Mouse (Mus musculus): ENCODE results near the gene Tpcn1.

The Tpcn1 gene

GRCm38 (mm10) chr5:120610906-120611305, 22.4 kb upstream of the Tpcn1 start:
- no peak for DNase-seq (ENCODE audit: extremely low spot score, low spot score)

GRCm38 (mm10) chr5:120609246-120609775, 20.8 kb upstream of the Tpcn1 start:
- DNase-seq (ENCODE audit: extremely low spot score, low spot score), result no peak

GRCm38 (mm10) chr5:120607335-120607734, 18.9 kb upstream of the Tpcn1 start:
- no peak for DNase-seq (ENCODE audit: extremely low spot score, low spot score)

- no peak for DNase-seq (ENCODE audit: extremely low spot score, low spot score)
These were observed 18.2 kb upstream of the Tpcn1 start for GRCm38 (mm10) chr5:120606590-120607200.

GRCm38 (mm10) chr5:120605688-120606087, 17.2 kb upstream of the Tpcn1 start:
- DNase-seq (ENCODE audit: extremely low spot score, low spot score), result peak; percentile 94

GRCm38 (mm10) chr5:120605241-120605661, 16.8 kb upstream of the Tpcn1 start:
- no peak for DNase-seq (ENCODE audit: extremely low spot score, low spot score)

GRCm38 (mm10) chr5:120604839-120605238, 16.4 kb upstream of the Tpcn1 start:
- peak; percentile 85 for DNase-seq (ENCODE audit: extremely low spot score, low spot score)

GRCm38 (mm10) chr5:120603515-120603914, 15.0 kb upstream of the Tpcn1 start:
- DNase-seq (ENCODE audit: extremely low spot score, low spot score), result no peak

GRCm38 (mm10) chr5:120602210-120602609, 13.7 kb upstream of the Tpcn1 start:
- DNase-seq (ENCODE audit: extremely low spot score, low spot score), result no peak

GRCm38 (mm10) chr5:120600946-120601668, 12.6 kb upstream of the Tpcn1 start:
- DNase-seq (ENCODE audit: extremely low spot score, low spot score), result peak; percentile 53

- no peak for DNase-seq (ENCODE audit: extremely low spot score, low spot score)
These were observed 11.2 kb upstream of the Tpcn1 start for GRCm38 (mm10) chr5:120599625-120600024.

- no peak for DNase-seq (ENCODE audit: extremely low spot score, low spot score)
These were observed 6.0 kb upstream of the Tpcn1 start for GRCm38 (mm10) chr5:120594485-120594884.

- DNase-seq (ENCODE audit: extremely low spot score, low spot score), result no peak
These were observed 3.7 kb upstream of the Tpcn1 start for GRCm38 (mm10) chr5:120592141-120592540.

- DNase-seq (ENCODE audit: extremely low spot score, low spot score), result no peak
These were observed 2.0 kb upstream of the Tpcn1 start for GRCm38 (mm10) chr5:120590356-120591010.

- DNase-seq (ENCODE audit: extremely low spot score, low spot score), result peak; percentile 44
These were observed 419 bp downstream of the Tpcn1 start for GRCm38 (mm10) chr5:120587940-120588568.

GRCm38 (mm10) chr5:120587616-120587926, 902 bp downstream of the Tpcn1 start:
- DNase-seq (ENCODE audit: extremely low spot score, low spot score), result no peak

GRCm38 (mm10) chr5:120586741-120587615, 1.5 kb downstream of the Tpcn1 start:
- no peak for DNase-seq (ENCODE audit: extremely low spot score, low spot score)

GRCm38 (mm10) chr5:120584968-120585367, 3.5 kb downstream of the Tpcn1 start:
- no peak for DNase-seq (ENCODE audit: extremely low spot score, low spot score)

- no peak for DNase-seq (ENCODE audit: extremely low spot score, low spot score)
These were observed 5.0 kb downstream of the Tpcn1 start for GRCm38 (mm10) chr5:120583511-120583910.

GRCm38 (mm10) chr5:120582002-120582401, 6.5 kb downstream of the Tpcn1 start:
- DNase-seq (ENCODE audit: extremely low spot score, low spot score), result no peak
